Mouse (Mus musculus) heart, embryonic 12.5 days (tissue): ENCODE results near the gene BC052040. TPM values are rescaled to one million over a fixed set of nuclear protein-coding genes. Genes with fewer than 3 reads are reported as not detected.

Source experiments
- ATAC-seq: fragments of 200-750 bp; cut with Nextera tagmentation; 2 replicates; pipeline ENCODE4 v1.8.0; 2017; ENCODE audit warnings: moderate TSS enrichment, moderate library complexity; ENCODE audit not compliant: insufficient number of reproducible peaks, low FRiP score
- H3K27ac ChIP-seq: fragments of 300-500 bp; sonication (generic); 2 replicates; pipeline ENCODE4 v1.5.1; 2016; ENCODE audit warnings: mild to moderate bottlenecking, moderate library complexity; ENCODE audit not compliant: poor library complexity, severe bottlenecking
- H3K27me3 ChIP-seq: fragments of 300-500 bp; sonication (generic); replicated peaks from 2 replicates; pipeline ENCODE4 v1.6.1; 2016; ENCODE audit warnings: mild to moderate bottlenecking, moderate library complexity
- H3K36me3 ChIP-seq: fragments of 300-500 bp; sonication (generic); 2 replicates; pipeline ENCODE4 v1.6.1; 2016; ENCODE audit warnings: mild to moderate bottlenecking, moderate library complexity
- H3K4me1 ChIP-seq: fragments of 300-500 bp; sonication (generic); replicated peaks from 2 replicates; pipeline ENCODE4 v1.6.1; 2016; ENCODE audit warnings: mild to moderate bottlenecking
- H3K4me2 ChIP-seq: fragments of 300-500 bp; sonication (generic); 2 replicates; pipeline ENCODE4 v1.6.1; 2016; ENCODE audit warnings: mild to moderate bottlenecking, moderate library complexity
- H3K4me3 ChIP-seq: fragments of 300-500 bp; sonication (generic); 2 replicates; pipeline ENCODE4 v1.5.1; 2016; ENCODE audit warnings: mild to moderate bottlenecking
- H3K9ac ChIP-seq: fragments of 300-500 bp; sonication (generic); 2 replicates; pipeline ENCODE4 v1.6.1; 2016; ENCODE audit warnings: mild to moderate bottlenecking, moderate library complexity
- H3K9me3 ChIP-seq: fragments of 300-500 bp; sonication (generic); replicated peaks from 2 replicates; pipeline ENCODE4 v1.6.1; 2016; ENCODE audit warnings: mild to moderate bottlenecking, moderate library complexity
- WGBS: fragments of 180-500 bp; shearing (Covaris S2); methylation state at CpG from one replicate; pipeline ENCODE4 v1.1.7; 2016; 5-methylcytosine and 5-hydroxymethylcytosine counted together
- polyA plus RNA-seq: library from polyadenylated mRNA; unstranded; fragments of >200 nt; fragmentation: Nextera tagmentation; extraction: Ambion mirVana; gene quantifications from 2 replicates; pipeline ENCODE4 v1.2.1, GENCODE M21; 2016

The BC052040 gene
- polyA plus RNA-seq, 1 experiment from 2014 or later = 18.4 TPM

DNA sequence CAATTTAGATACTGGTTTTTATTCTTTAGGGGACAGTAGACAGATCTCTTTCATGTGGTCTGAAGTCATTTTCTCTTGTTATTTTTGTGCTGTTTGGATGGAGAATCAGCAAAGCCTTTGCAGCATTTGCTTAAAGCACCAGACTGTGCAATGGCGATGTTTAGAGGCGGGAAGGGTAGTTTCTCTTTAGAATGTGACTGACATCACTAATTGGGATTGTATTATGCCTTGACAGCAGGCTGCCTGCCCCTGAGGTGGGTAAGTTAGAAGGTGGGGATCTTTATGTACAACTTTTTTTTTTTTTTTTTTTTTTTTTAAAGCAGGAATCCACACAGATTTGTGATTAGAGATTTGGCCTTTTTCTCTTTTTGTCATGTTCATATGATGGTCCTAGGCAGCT is 20.6 kb downstream of the BC052040 start:
- Histone ChIP-seq H3K27ac (no peak overlapping the region), H3K27me3 (no peaks in the 10 kb centered on the region), H3K36me3 (no peaks in the 10 kb centered on the region), H3K9me3 (no peaks in the 10 kb centered on the region), H3K4me2 (no peak overlapping the region), H3K9ac (no peak overlapping the region), H3K4me3 (no peak overlapping the region), H3K4me1 (peaks cover 25% of the 10 kb centered on the region)
- 94% methylated on average over 2 of the region's 2 CpGs for WGBS
- ATAC-seq = no peak

DNA sequence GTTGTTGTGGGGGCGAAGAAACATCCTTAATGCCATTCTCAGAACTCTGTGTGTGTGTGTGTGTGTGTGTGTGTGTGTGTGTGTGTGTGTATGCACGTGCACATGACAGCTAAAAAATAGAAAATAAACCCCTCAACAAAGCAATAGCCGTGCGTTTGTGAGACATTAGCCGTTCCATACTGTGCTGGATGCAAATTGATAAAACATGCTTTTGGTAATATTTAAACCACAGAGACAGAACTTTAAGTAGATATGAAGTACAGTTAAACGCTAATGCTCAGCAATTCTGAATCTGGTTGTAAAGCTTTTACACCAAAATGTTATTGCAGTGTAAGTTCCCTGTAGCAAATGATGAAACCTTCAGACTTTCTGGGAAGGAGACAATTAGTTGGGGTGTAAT is 22.6 kb downstream of the BC052040 start:
- no peak for ATAC-seq
- H3K4me3 ChIP-seq = no peak overlapping the region
- H3K9me3 ChIP-seq = no peaks in the 10 kb centered on the region
- no peak overlapping the region for H3K9ac ChIP-seq
- no peaks in the 10 kb centered on the region for H3K27me3 ChIP-seq
- no peak overlapping the region for H3K27ac ChIP-seq
- H3K4me1 ChIP-seq = peaks cover 22% of the 10 kb centered on the region
- 83% methylated on average over 6 of the region's 6 CpGs for WGBS
- no peak overlapping the region for H3K4me2 ChIP-seq
- H3K36me3 ChIP-seq = no peaks in the 10 kb centered on the region

DNA sequence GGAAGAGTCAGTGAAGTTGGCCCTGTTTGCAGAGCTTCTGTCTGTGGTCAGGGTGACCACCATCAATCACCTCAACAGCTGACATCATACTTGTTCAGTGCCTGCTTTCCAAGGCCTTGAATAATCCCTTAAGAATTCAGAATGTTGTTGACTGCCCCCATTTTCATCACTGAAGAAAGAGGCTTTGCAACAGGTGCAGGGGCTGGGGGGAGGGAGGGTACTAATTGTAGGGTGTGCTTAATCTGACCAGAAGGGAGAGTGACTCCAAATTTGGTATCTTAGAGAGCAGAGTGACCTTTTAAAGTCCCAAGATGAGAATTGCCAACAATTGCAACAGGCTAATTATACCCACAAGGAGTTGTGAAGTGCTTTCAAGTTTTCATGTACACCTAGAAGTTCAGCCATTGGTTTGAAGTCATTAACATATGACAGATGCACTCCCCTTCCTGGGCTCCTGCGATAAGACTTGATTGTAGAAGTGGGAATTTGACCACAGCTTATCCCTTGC is 24.4 kb downstream of the BC052040 start:
- ATAC-seq = peak; percentile 42
- Histone ChIP-seq H3K36me3 (no peaks in the 10 kb centered on the region), H3K4me3 (no peak overlapping the region), H3K9me3 (no peaks in the 10 kb centered on the region), H3K27ac (peak overlapping the region; percentile 66; the same call in 1 of the 2 replicates), H3K4me2 (peak overlapping the region; percentile 24), H3K4me1 (peaks cover 27% of the 10 kb centered on the region), H3K9ac (no peak overlapping the region), H3K27me3 (no peaks in the 10 kb centered on the region)
- WGBS = 26% methylated on average over 1 of the region's 1 CpGs

DNA sequence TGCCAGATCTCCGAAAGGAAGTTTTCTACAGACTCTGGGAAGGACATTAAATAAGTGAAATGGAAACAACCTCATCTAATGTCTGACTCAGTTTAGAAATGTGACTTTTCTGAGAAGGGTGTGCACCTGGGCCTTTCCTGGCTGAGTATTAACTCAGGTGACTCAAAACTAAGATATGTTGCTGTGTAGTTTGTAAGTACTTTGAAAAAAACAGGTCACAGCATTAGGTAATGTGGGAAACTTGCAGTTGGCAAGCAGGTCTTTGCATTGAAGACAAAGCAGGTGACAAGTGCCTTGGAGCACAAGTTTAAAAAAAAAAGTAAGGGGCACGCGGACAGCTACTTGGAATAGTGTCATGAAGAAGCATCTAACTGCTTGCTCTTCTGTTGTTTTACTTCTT is 27.5 kb downstream of the BC052040 start:
- no peaks in the 10 kb centered on the region for H3K9me3 ChIP-seq
- WGBS = 91% methylated on average over 3 of the region's 3 CpGs

DNA sequence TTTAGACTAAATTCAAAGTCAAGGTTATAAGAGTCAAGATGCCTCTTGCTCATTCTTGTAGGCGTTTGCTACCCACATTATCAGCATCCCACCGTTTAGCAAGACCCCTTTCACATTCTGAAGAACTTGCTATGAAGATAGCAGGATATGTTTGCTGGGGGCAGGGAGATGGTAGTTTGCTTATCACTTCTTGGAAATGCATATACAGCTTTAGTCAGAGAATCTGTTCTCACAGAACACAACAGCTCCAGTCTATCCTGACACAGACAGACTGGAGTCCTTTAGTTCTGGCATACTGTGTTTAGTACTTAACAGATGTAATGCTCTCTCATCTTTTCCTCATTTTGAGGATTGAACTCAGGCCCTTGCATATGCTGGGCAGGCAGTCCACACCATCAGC is 28.6 kb downstream of the BC052040 start:
- Histone ChIP-seq H3K36me3 (no peaks in the 10 kb centered on the region), H3K4me2 (no peak overlapping the region), H3K4me1 (peaks cover 13% of the 10 kb centered on the region), H3K9ac (no peak overlapping the region), H3K27ac (no peak overlapping the region), H3K4me3 (no peak overlapping the region), H3K27me3 (no peaks in the 10 kb centered on the region), H3K9me3 (no peaks in the 10 kb centered on the region)
- ATAC-seq = no peak
- whole genome bisulfite sequencing = 38% methylated on average over 2 of the region's 2 CpGs

More for the DNA sequence above, 27.5 kb downstream of the BC052040 start:
- H3K36me3 ChIP-seq = no peaks in the 10 kb centered on the region
- no peak overlapping the region for H3K9ac ChIP-seq
- no peaks in the 10 kb centered on the region for H3K27me3 ChIP-seq
- no peak for ATAC-seq
- peaks cover 13% of the 10 kb centered on the region for H3K4me1 ChIP-seq
- H3K4me3 ChIP-seq = no peak overlapping the region
- no peak overlapping the region for H3K4me2 ChIP-seq
- H3K27ac ChIP-seq = no peak overlapping the region

DNA sequence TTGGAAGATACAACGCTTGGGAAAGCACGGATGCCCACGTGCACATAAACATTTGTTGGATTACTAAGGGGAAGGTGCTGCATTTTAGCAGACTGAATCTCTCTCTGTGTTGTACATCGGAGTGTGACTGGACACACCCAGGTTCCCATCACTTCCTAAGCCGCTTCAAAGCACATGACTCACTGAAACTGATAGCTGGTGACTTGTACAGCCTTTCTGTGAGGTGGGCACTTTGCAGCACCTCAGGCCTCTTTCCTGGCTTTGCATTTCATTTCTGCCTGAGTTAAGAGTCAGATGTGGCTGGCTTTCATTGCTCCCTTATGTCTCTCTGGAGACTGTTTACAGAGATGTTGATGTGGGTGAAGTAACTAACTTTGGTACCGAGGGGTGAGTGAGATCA is 29.0 kb downstream of the BC052040 start:
- no peaks in the 10 kb centered on the region for H3K9me3 ChIP-seq
- 70% methylated on average over 6 of the region's 6 CpGs for WGBS
- ATAC-seq = no peak
- no peaks in the 10 kb centered on the region for H3K27me3 ChIP-seq
- no peak overlapping the region for H3K9ac ChIP-seq
- H3K36me3 ChIP-seq = no peaks in the 10 kb centered on the region
- no peak overlapping the region for H3K4me3 ChIP-seq
- H3K27ac ChIP-seq = no peak overlapping the region
- H3K4me2 ChIP-seq = no peak overlapping the region
- H3K4me1 ChIP-seq = peaks cover 13% of the 10 kb centered on the region

DNA sequence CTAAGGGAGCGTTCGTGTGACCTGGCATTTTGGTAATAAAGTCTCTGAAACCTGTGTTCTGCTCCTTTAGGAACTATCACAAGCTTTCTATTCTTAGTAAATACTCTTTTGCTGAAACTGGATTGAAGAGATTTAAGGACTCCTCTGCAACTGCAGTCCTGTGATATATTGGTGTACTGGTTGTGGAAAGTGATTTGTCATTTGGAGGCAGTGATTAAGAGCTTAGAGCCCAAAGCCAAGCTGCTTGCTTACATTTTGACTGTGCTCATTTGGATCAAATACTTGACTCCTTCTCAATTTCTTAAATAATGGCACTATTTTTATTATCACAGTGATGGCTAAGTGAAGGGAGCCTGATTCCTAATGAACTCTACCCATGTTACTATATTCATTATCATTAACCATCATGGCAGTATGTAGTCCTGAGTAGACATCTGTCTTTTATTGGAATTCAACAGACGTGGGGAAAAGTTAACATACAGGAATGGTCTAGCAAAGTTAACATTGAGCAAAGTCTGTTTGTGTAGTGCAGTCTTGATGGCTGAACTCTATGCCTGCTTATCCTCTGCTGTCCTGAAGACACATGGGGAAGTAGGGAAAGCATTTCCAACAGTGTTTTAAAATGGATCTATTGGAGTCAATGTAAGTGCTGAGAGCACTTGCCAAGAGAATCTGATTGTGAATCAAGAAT is 32.5 kb downstream of the BC052040 start:
- no peak overlapping the region for H3K27ac ChIP-seq
- no peaks in the 10 kb centered on the region for H3K36me3 ChIP-seq
- no peaks in the 10 kb centered on the region for H3K27me3 ChIP-seq
- H3K9ac ChIP-seq = no peak overlapping the region
- no peak overlapping the region for H3K4me2 ChIP-seq
- WGBS = 86% methylated on average over 3 of the region's 3 CpGs
- H3K4me3 ChIP-seq = no peak overlapping the region
- H3K4me1 ChIP-seq = peaks cover 7% of the 10 kb centered on the region
- H3K9me3 ChIP-seq = no peaks in the 10 kb centered on the region
- no peak for ATAC-seq

DNA sequence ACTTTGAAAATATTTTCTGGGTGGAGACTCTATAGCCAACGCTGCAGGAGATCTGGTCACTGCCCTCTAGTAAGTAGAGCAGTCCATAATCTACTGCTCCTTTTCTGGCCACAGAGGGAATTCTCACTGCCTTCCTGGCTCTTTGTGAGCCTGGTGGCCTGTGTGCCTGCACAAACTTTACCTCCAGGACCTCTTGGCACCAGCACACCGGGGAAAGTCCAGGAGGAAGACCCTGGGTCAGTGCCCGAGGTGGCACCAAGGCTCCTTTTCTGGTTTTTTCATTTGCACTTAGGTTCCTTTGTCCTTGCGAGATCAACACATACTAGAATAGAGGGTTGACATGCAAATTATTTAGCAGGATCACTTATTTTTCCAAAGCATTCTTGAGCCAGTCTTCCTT is 47.0 kb downstream of the BC052040 start:
- H3K9me3 ChIP-seq = no peaks in the 10 kb centered on the region
- no peaks in the 10 kb centered on the region for H3K4me1 ChIP-seq
- no peak overlapping the region for H3K4me2 ChIP-seq
- H3K27me3 ChIP-seq = no peaks in the 10 kb centered on the region
- 0 out of 2 replicates have a peak, but pooled peaks cover 3% of the 10 kb centered on the region for H3K36me3 ChIP-seq
- 84% methylated on average over 4 of the region's 4 CpGs for WGBS
- no peak overlapping the region for H3K9ac ChIP-seq
- no peak overlapping the region for H3K27ac ChIP-seq
- no peak overlapping the region for H3K4me3 ChIP-seq
- no peak for ATAC-seq

DNA sequence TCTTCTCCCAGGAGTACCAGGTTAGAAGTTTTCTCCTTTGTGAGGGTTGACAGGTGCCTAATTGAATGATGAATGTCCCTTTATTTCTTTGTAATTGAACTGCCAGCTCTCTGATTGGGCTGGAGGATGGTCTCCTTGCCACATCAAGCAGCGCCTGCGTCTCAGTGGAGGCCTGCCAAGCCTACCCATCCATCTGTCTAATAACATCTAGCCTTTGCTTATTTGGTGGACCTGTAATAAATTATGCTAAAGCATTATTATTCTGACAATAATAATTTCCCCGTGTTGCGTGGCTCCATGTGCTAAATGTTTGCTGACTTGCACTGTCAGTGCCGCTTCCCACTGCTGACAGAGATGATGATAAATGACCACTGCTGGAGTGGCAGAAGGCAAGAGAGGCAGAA is 49.5 kb downstream of the BC052040 start:
- no peak overlapping the region for H3K27ac ChIP-seq
- H3K9ac ChIP-seq = no peak overlapping the region
- H3K9me3 ChIP-seq = no peaks in the 10 kb centered on the region
- H3K4me2 ChIP-seq = no peak overlapping the region
- H3K36me3 ChIP-seq = peaks cover 13% of the 10 kb centered on the region
- ATAC-seq = no peak
- H3K4me3 ChIP-seq = no peak overlapping the region
- H3K4me1 ChIP-seq = no peaks in the 10 kb centered on the region
- WGBS = 76% methylated on average over 5 of the region's 5 CpGs
- H3K27me3 ChIP-seq = no peaks in the 10 kb centered on the region

DNA sequence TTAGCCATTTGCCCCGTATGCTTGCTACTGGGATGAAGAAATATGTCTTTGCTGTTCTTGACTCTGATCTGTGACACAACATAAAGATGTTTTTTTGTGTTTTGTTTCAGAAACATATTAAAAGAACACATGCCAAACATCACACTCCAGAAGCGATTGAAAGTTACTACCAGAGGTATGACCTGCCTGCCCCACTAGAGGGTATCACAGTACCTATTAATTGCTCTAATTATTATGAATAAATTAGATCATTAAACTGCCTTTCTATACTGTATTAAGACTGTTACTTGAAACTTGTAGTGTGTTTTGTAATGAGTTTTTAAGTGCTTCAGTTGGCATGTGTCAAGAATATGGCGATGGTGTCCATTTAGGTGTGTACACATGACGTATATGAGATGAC is 50.3 kb downstream of the BC052040 start:
- no peaks in the 10 kb centered on the region for H3K27me3 ChIP-seq
- H3K9ac ChIP-seq = no peak overlapping the region
- H3K4me2 ChIP-seq = no peak overlapping the region
- no peak for ATAC-seq
- H3K27ac ChIP-seq = no peak overlapping the region
- no peak overlapping the region for H3K4me3 ChIP-seq
- H3K4me1 ChIP-seq = no peaks in the 10 kb centered on the region
- peaks cover 13% of the 10 kb centered on the region for H3K36me3 ChIP-seq
- no peaks in the 10 kb centered on the region for H3K9me3 ChIP-seq
- 91% methylated on average over 4 of the region's 4 CpGs for WGBS

DNA sequence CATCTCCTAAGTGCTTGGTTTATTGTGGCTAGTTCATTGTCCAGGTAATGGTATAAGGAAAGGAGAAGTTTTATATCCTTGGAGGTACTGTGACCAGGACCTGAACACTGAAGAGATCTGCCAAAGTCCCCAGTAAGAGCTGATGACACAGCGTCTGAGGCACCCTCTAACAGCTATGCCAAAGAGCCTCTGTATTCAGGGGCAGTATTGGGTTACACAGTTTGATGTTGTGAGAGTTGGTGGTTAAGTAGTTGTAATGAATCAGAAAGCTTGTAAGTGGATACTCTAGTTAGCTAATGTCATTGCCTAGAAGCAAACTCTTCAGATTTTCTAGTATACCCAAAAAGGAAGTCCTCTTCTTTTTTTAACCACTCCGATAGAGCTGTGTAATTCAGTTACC is 68.7 kb downstream of the BC052040 start:
- ATAC-seq = no peak
- 78% methylated on average over 2 of the region's 2 CpGs for WGBS
- H3K4me1 ChIP-seq = no peaks in the 10 kb centered on the region
- H3K27me3 ChIP-seq = no peaks in the 10 kb centered on the region
- H3K36me3 ChIP-seq = no peaks in the 10 kb centered on the region
- no peak overlapping the region for H3K9ac ChIP-seq
- H3K9me3 ChIP-seq = no peaks in the 10 kb centered on the region
- no peak overlapping the region for H3K4me3 ChIP-seq
- H3K27ac ChIP-seq = no peak overlapping the region
- H3K4me2 ChIP-seq = no peak overlapping the region

DNA sequence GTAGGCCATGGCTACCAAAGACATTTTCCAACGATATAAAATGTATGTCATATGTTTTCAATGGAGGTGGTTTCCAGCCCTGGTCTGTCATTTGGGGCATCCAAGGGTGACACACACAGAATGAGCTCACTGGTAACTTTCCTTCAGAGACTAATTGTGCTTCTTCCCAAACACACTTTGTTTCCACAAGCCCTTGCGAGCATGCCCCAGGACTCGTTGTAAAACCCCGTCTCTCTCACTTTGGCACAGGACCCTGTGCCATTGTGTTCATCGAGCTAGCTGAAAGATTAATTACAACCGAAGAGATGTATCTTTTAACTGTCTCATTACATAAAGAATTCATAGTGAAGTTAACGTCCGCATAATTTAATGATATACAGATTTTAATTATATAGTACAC is 78.2 kb downstream of the BC052040 start:
- Histone ChIP-seq H3K4me2 (no peak overlapping the region), H3K9ac (no peak overlapping the region), H3K4me1 (0 out of 2 replicates have a peak, but pooled peaks cover 2% of the 10 kb centered on the region), H3K9me3 (no peaks in the 10 kb centered on the region), H3K27me3 (no peaks in the 10 kb centered on the region), H3K27ac (no peak overlapping the region), H3K4me3 (no peak overlapping the region), H3K36me3 (peaks cover 5% of the 10 kb centered on the region)
- WGBS = 91% methylated on average over 8 of the region's 8 CpGs
- no peak for ATAC-seq
